ENCODE assay signal across 9 mouse cellular contexts in the genomic region with DNA sequence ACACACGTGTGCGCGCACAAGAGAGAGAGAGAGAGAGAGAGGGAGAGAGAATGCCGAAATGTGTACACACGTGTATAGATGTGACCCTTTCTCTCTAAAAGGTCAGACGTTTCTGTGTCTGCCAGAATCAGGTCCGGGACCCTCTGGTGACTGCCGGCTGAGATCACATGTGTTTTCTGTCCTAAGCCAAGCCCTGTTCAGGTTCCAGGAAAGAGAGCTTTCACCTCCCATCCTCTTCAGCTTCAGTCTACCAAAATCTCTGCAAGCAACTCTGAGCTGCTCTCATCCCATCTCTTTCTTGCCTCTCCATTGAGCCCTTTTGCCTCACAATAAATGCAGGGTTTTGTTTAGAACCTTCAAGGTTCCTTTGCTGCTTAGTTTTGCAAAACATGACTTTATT. TPM values are rescaled to one million over a fixed set of nuclear protein-coding genes. Genes with fewer than 3 reads are reported as not detected.
A peak's percentile ranks its signal among the peaks of the same experiment; 100 is the strongest.
DNase-seq lines count a peak whose midpoint lies in the region; ATAC-seq and TF ChIP-seq lines count a peak whose summit lies in the region.
"Had no signal": no experiment of that assay in that cellular context is flagged by ENCODE, and none has a peak within 500 bp of the region (broad histone marks: within the 10 kb centered on the region; RNA-seq: fewer than 3 reads in every experiment).

No protein-coding gene starts in this region.

- peak overlapping the region; percentile 9 for H3K4me3 ChIP-seq in layer of hippocampus, adult 2 months
- H3K4me3 ChIP-seq in cortical plate, adult 2 months (ENCODE audit: insufficient read depth, low read length), result peak overlapping the region; percentile 5; the same call in 1 of the 2 replicates
- H3K4me3 ChIP-seq in forebrain, postnatal 0 days (ENCODE audit: low read depth, low read length), result no peak overlapping the region
- H3K4me3 ChIP-seq in myocyte, result no peak overlapping the region

- H3K79me2 ChIP-seq in myocyte (ENCODE audit: control insufficient read depth, insufficient read depth), result peaks cover 4% of the 10 kb centered on the region

- WGBS in forebrain, postnatal 0 days, result 63% methylated on average over 8 of the region's 8 CpGs

- ATAC-seq in forebrain, postnatal 0 days, result no peak

- H3K9me3 ChIP-seq in forebrain, postnatal 0 days (ENCODE audit: low read length), result no peaks in the 10 kb centered on the region

- no peaks in the 10 kb centered on the region for H3K27me3 ChIP-seq in forebrain, postnatal 0 days (ENCODE audit: insufficient read depth, low read length)
- H3K27me3 ChIP-seq in myocyte (ENCODE audit: control insufficient read depth, insufficient read depth, insufficient read length), result no peaks in the 10 kb centered on the region

- no peak for DNase-seq in layer of hippocampus, adult 2 months (ENCODE audit: low spot score in 2 of 2)
- no peak for DNase-seq in layer of hippocampus, adult 9-11 months
- DNase-seq in forebrain, postnatal 0 days, result no peak
- no peak for DNase-seq in ovary, postnatal 14 days (ENCODE audit: low spot score)
- DNase-seq in testis, postnatal 10 days (ENCODE audit: low spot score), result no peak
- DNase-seq: kidney, adult 11 months had no signal

- peaks cover 25% of the 10 kb centered on the region for H3K4me1 ChIP-seq in cortical plate, adult 2 months (ENCODE audit: control insufficient read depth, insufficient read depth, low read length)
- H3K4me1 ChIP-seq in forebrain, postnatal 0 days (ENCODE audit: insufficient read depth), result peaks cover 20% of the 10 kb centered on the region

- no peak for TF ChIP-seq CTCF in layer of hippocampus, adult 2 months (conservative IDR thresholded peaks at IDR 0.05)
- no peak for TF ChIP-seq CTCF in cortical plate, adult 2 months (IDR thresholded peaks at IDR 0.05; ENCODE audit: extremely low read depth, insufficient read depth, low read length)
- TF ChIP-seq CTCF in forebrain, postnatal 0 days (IDR thresholded peaks at IDR 0.05; ENCODE audit: low read depth), result no peak

- H3K36me3 ChIP-seq in forebrain, postnatal 0 days (ENCODE audit: insufficient read depth), result no peaks in the 10 kb centered on the region
- no peaks in the 10 kb centered on the region for H3K36me3 ChIP-seq in myocyte (ENCODE audit: control insufficient read depth, insufficient read depth)

- H3K4me2 ChIP-seq in forebrain, postnatal 0 days (ENCODE audit: low read depth), result peak overlapping the region; percentile 25; the same call in 1 of the 2 replicates
- peak overlapping the region; percentile 74 for H3K4me2 ChIP-seq in myocyte (ENCODE audit: low read depth)

- no peak overlapping the region for H3K9ac ChIP-seq in forebrain, postnatal 0 days
- H3K9ac ChIP-seq: liver, postnatal 0 days had no signal

- TF ChIP-seq POLR2A in cortical plate, adult 2 months (IDR thresholded peaks at IDR 0.05; ENCODE audit: extremely low read depth, insufficient read depth, low read length), result no peak
- no peak for TF ChIP-seq POLR2A in myocyte (IDR thresholded peaks at IDR 0.05; ENCODE audit: insufficient read length, low read depth)

- H3K27ac ChIP-seq in layer of hippocampus, adult 2 months, result peak overlapping the region; percentile 96
- peak overlapping the region; percentile 11; the same call in 1 of the 2 replicates for H3K27ac ChIP-seq in cortical plate, adult 2 months (ENCODE audit: insufficient read depth, low read length)
- no peak overlapping the region for H3K27ac ChIP-seq in forebrain, postnatal 0 days (ENCODE audit: low read depth, low read length)

- H3ac ChIP-seq in myocyte (ENCODE audit: control insufficient read depth, insufficient read length), result no peak overlapping the region

TF ChIP-seq in myocyte, 11 proteins besides CTCF, POLR2A, EP300 and RAD21:
- TF ChIP-seq TCF3 (IDR thresholded peaks at IDR 0.05; ENCODE audit: insufficient read length, low read depth), result no peak
- TF ChIP-seq REST (IDR thresholded peaks at IDR 0.05; ENCODE audit: insufficient read depth, insufficient read length), result no peak
- no peak for TF ChIP-seq MYOG (IDR thresholded peaks at IDR 0.05; ENCODE audit: control insufficient read depth in 1 of 3, insufficient read depth in 1 of 3, insufficient read length in 2 of 3, low read depth in 2 of 3)
- no peak for TF ChIP-seq E2F4 (IDR thresholded peaks at IDR 0.05; ENCODE audit: insufficient read depth)
- TF ChIP-seq TCF12 (IDR thresholded peaks at IDR 0.05; ENCODE audit: insufficient read depth, poor library complexity, severe bottlenecking), result no peak
- no peak for TF ChIP-seq MYOD1 (IDR thresholded peaks at IDR 0.05; ENCODE audit: control insufficient read depth in 1 of 3, insufficient read length in 2 of 3, low read depth in 2 of 3)
- TF ChIP-seq CEBPB (IDR thresholded peaks at IDR 0.05; ENCODE audit: insufficient read depth, poor library complexity, severe bottlenecking), result no peak
- TF ChIP-seq SRF (IDR thresholded peaks at IDR 0.05; ENCODE audit: control insufficient read depth, insufficient read length, low read depth), result no peak
- TF ChIP-seq POLR2AphosphoS2 (IDR thresholded peaks at IDR 0.05; ENCODE audit: insufficient read length, low read depth), result no peak
- no peak for TF ChIP-seq USF1 (IDR thresholded peaks at IDR 0.05; ENCODE audit: low read depth)
- TF ChIP-seq MAX (IDR thresholded peaks at IDR 0.05; ENCODE audit: low read depth), result no peak

RNA-seq across cellular contexts. Expression of a gene that starts 19.0 kb away (rescaled TPM):
- total RNA-seq in layer of hippocampus, adult 2 months (2021), result 10 to 100 TPM; 16.4 to 21.9 TPM
- 22.9 and 29.1 TPM in 2 replicates for polyA plus RNA-seq in cortical plate, adult 2 months (2012; rRNA removed)
- 24.9 and 29.8 TPM in 2 replicates for total RNA-seq in forebrain, postnatal 0 days (2014; rRNA removed)
- polyA plus RNA-seq in forebrain, postnatal 0 days (2015; fragmentation: Nextera tagmentation; extraction: Ambion mirVana), result 37.1 and 40.0 TPM in 2 replicates
- polyA plus RNA-seq in myocyte (2012; fragmentation: generic; extraction: Trizol), result 13.9 TPM

RNA-seq across cellular contexts. Expression of a gene that starts 19.9 kb away (rescaled TPM):
- 1,000 to 10,000 TPM; 1,421 to 1,432 TPM for total RNA-seq in layer of hippocampus, adult 2 months (2021)
- polyA plus RNA-seq in cortical plate, adult 2 months (2012; rRNA removed), result 1,920 and 1,995 TPM in 2 replicates
- 549 and 619 TPM in 2 replicates for total RNA-seq in forebrain, postnatal 0 days (2014; rRNA removed)
- polyA plus RNA-seq in forebrain, postnatal 0 days (2015; fragmentation: Nextera tagmentation; extraction: Ambion mirVana), result 428 and 484 TPM in 2 replicates
- polyA plus RNA-seq in myocyte (2012; fragmentation: generic; extraction: Trizol), result 83.9 TPM

Comparison
In these comparisons a context has a peak if more than half of its experiments do, and no peak if none do; other contexts are left out.
1. H3K4me3 ChIP-seq: peak in layer of hippocampus, adult 2 months (single experiment) and cortical plate, adult 2 months (single experiment); none in forebrain, postnatal 0 days (single experiment) and myocyte (single experiment).